Mouse (Mus musculus): Measurements from ENCODE around the gene Gm3776.
"Not testable (repeated sequence)": the region's sequence is repeated elsewhere in the genome, so short reads cannot be mapped to it uniquely, and the experiment has no call there.

The Gm3776 gene

GRCm38 (mm10) chr9:78292462-78292861, 35.5 kb downstream of the Gm3776 start:
- DNase-seq (ENCODE audit: low spot score) = not testable (repeated sequence)

- not testable (repeated sequence) for DNase-seq (ENCODE audit: low spot score)
These were observed 36.8 kb downstream of the Gm3776 start for GRCm38 (mm10) chr9:78293683-78294082.

GRCm38 (mm10) chr9:78294781-78295180, 37.9 kb downstream of the Gm3776 start:
- not testable (repeated sequence) for DNase-seq (ENCODE audit: low spot score)

- DNase-seq (ENCODE audit: low spot score) = not testable (repeated sequence)
These were observed 39.2 kb downstream of the Gm3776 start for GRCm38 (mm10) chr9:78296089-78296488.

GRCm38 (mm10) chr9:78298232-78298631, 41.3 kb downstream of the Gm3776 start:
- no peak for DNase-seq (ENCODE audit: low spot score)

- DNase-seq (ENCODE audit: low spot score) = not testable (repeated sequence)
These were observed 42.2 kb downstream of the Gm3776 start for GRCm38 (mm10) chr9:78299143-78299542.

- DNase-seq (ENCODE audit: low spot score) = not testable (repeated sequence)
These were observed 51.2 kb downstream of the Gm3776 start for GRCm38 (mm10) chr9:78308122-78308521.

GRCm38 (mm10) chr9:78314696-78315095, 57.8 kb downstream of the Gm3776 start, which contains the start of gene Omt2a:
Gene Omt2a (minus strand): TSS chr9:78314796.
- DNase-seq (ENCODE audit: low spot score) = no peak
